Mouse (Mus musculus): ENCODE results near the gene Wsb1. TPM values are rescaled to one million over a fixed set of nuclear protein-coding genes. Genes with fewer than 3 reads are reported as not detected.
A peak's percentile ranks its signal among the peaks of the same experiment; 100 is the strongest.

Gene Wsb1
- polyA plus RNA-seq, 1 experiment from 2014 or later, result 435 TPM

- Histone ChIP-seq H3K4me1 (replicated peaks) (peaks cover 4% of the 10 kb centered on the region; the same call in 1 of the 2 replicates), H3K36me3 (no peaks in the 10 kb centered on the region), H3K4me3 (no peak overlapping the region), H3K9ac (no peak overlapping the region), H3K27me3 (no peaks in the 10 kb centered on the region), H3K27ac (replicated peaks) (no peak overlapping the region), H3K9me3 (no peaks in the 10 kb centered on the region), H3K4me2 (no peak overlapping the region)
- WGBS, result 81% methylated on average over 6 of the region's 6 CpGs
- ATAC-seq (ENCODE audit: low FRiP score, low read depth), result no peak
Observed at GRCm38 (mm10) chr11:79258738-79259137, 4.3 kb upstream of the Wsb1 start.

- Histone ChIP-seq H3K27ac (replicated peaks) (peak overlapping the region; percentile 95), H3K9ac (peak overlapping the region; percentile 75), H3K4me1 (replicated peaks) (peaks cover 39% of the 10 kb centered on the region), H3K27me3 (no peaks in the 10 kb centered on the region), H3K9me3 (no peaks in the 10 kb centered on the region), H3K36me3 (peaks cover 15% of the 10 kb centered on the region), H3K4me2 (peak overlapping the region; percentile 76), H3K4me3 (peak overlapping the region; percentile 64)
- ATAC-seq (ENCODE audit: low FRiP score, low read depth), result peak; percentile 35
- WGBS, result 1% methylated on average over 49 of the region's 49 CpGs
Observed at GRCm38 (mm10) chr11:79253542-79254390, 705 bp downstream of the Wsb1 start.

- H3K36me3 ChIP-seq, result peaks cover 15% of the 10 kb centered on the region
- H3K4me2 ChIP-seq, result peak overlapping the region; percentile 76
- no peak for ATAC-seq (ENCODE audit: low FRiP score, low read depth)
- H3K27ac ChIP-seq (replicated peaks), result peak overlapping the region; percentile 95
- H3K4me1 ChIP-seq (replicated peaks), result peaks cover 39% of the 10 kb centered on the region
- H3K4me3 ChIP-seq, result peak overlapping the region; percentile 64
- no peaks in the 10 kb centered on the region for H3K27me3 ChIP-seq
- H3K9ac ChIP-seq, result peak overlapping the region; percentile 75
- H3K9me3 ChIP-seq, result no peaks in the 10 kb centered on the region
- WGBS, result 19% methylated on average over 6 of the region's 6 CpGs
Observed at GRCm38 (mm10) chr11:79252881-79253541, 1.5 kb downstream of the Wsb1 start.

GRCm38 (mm10) chr11:79239024-79239423 lies 15.4 kb downstream of the Wsb1 start:
- 98% methylated on average over 7 of the region's 7 CpGs for WGBS
- no peaks in the 10 kb centered on the region; the same call in 1 of the 2 replicates for H3K4me1 ChIP-seq (replicated peaks)
- no peak overlapping the region for H3K4me3 ChIP-seq
- no peak for ATAC-seq (ENCODE audit: low FRiP score, low read depth)
- no peak overlapping the region for H3K27ac ChIP-seq (replicated peaks)
- no peak overlapping the region for H3K4me2 ChIP-seq
- H3K27me3 ChIP-seq, result no peaks in the 10 kb centered on the region
- H3K9me3 ChIP-seq, result no peaks in the 10 kb centered on the region
- no peak overlapping the region for H3K9ac ChIP-seq
- H3K36me3 ChIP-seq, result peaks cover 50% of the 10 kb centered on the region

GRCm38 (mm10) chr11:79238398-79238752 lies 16.1 kb downstream of the Wsb1 start:
- no peaks in the 10 kb centered on the region; the same call in 1 of the 2 replicates for H3K4me1 ChIP-seq (replicated peaks)
- H3K27ac ChIP-seq (replicated peaks), result peak overlapping the region; percentile 61
- 15% methylated on average over 1 of the region's 1 CpGs for WGBS
- no peak for ATAC-seq (ENCODE audit: low FRiP score, low read depth)
- no peak overlapping the region for H3K4me3 ChIP-seq
- no peaks in the 10 kb centered on the region for H3K27me3 ChIP-seq
- H3K36me3 ChIP-seq, result peaks cover 50% of the 10 kb centered on the region
- no peak overlapping the region for H3K4me2 ChIP-seq
- H3K9me3 ChIP-seq, result no peaks in the 10 kb centered on the region
- no peak overlapping the region for H3K9ac ChIP-seq

- WGBS, result 93% methylated on average over 11 of the region's 11 CpGs
- Histone ChIP-seq H3K27me3 (no peaks in the 10 kb centered on the region), H3K4me2 (no peak overlapping the region), H3K9ac (no peak overlapping the region), H3K9me3 (no peaks in the 10 kb centered on the region), H3K4me1 (replicated peaks) (no peaks in the 10 kb centered on the region; the same call in 1 of the 2 replicates), H3K4me3 (no peak overlapping the region), H3K36me3 (peaks cover 46% of the 10 kb centered on the region), H3K27ac (replicated peaks) (peak overlapping the region; percentile 61)
- no peak for ATAC-seq (ENCODE audit: low FRiP score, low read depth)
Observed at GRCm38 (mm10) chr11:79237644-79238397, 16.6 kb downstream of the Wsb1 start.

GRCm38 (mm10) chr11:79230251-79230570 lies 24.3 kb downstream of the Wsb1 start:
- Histone ChIP-seq H3K27ac (replicated peaks) (no peak overlapping the region; the same call in 1 of the 2 replicates), H3K9me3 (no peaks in the 10 kb centered on the region), H3K9ac (no peak overlapping the region), H3K36me3 (no peaks in the 10 kb centered on the region), H3K4me3 (no peak overlapping the region), H3K27me3 (no peaks in the 10 kb centered on the region), H3K4me1 (replicated peaks) (0 out of 2 replicates have a peak, but pooled peaks cover 4% of the 10 kb centered on the region), H3K4me2 (no peak overlapping the region)
- WGBS, result 87% methylated on average over 13 of the region's 13 CpGs
- ATAC-seq (ENCODE audit: low FRiP score, low read depth), result no peak

GRCm38 (mm10) chr11:79229561-79230250 lies 24.8 kb downstream of the Wsb1 start:
- ATAC-seq (ENCODE audit: low FRiP score, low read depth), result peak; percentile 61
- Histone ChIP-seq H3K27ac (replicated peaks) (no peak overlapping the region; the same call in 1 of the 2 replicates), H3K4me3 (no peak overlapping the region), H3K36me3 (no peaks in the 10 kb centered on the region), H3K4me2 (no peak overlapping the region), H3K4me1 (replicated peaks) (peaks cover 5% of the 10 kb centered on the region; the same call in 1 of the 2 replicates), H3K9me3 (no peaks in the 10 kb centered on the region), H3K9ac (no peak overlapping the region), H3K27me3 (no peaks in the 10 kb centered on the region)
- 70% methylated on average over 11 of the region's 11 CpGs for WGBS

GRCm38 (mm10) chr11:79229057-79229504 lies 25.4 kb downstream of the Wsb1 start:
- H3K27ac ChIP-seq (replicated peaks), result no peak overlapping the region
- no peaks in the 10 kb centered on the region for H3K27me3 ChIP-seq
- H3K36me3 ChIP-seq, result no peaks in the 10 kb centered on the region
- no peak overlapping the region for H3K4me2 ChIP-seq
- WGBS, result 85% methylated on average over 10 of the region's 10 CpGs
- no peaks in the 10 kb centered on the region for H3K9me3 ChIP-seq
- peaks cover 8% of the 10 kb centered on the region; the same call in 1 of the 2 replicates for H3K4me1 ChIP-seq (replicated peaks)
- no peak overlapping the region for H3K4me3 ChIP-seq
- H3K9ac ChIP-seq, result no peak overlapping the region
- no peak for ATAC-seq (ENCODE audit: low FRiP score, low read depth)

- Histone ChIP-seq H3K9ac (no peak overlapping the region), H3K4me3 (no peak overlapping the region), H3K27ac (replicated peaks) (no peak overlapping the region), H3K9me3 (no peaks in the 10 kb centered on the region), H3K4me2 (no peak overlapping the region), H3K4me1 (replicated peaks) (peaks cover 8% of the 10 kb centered on the region; the same call in 1 of the 2 replicates), H3K27me3 (no peaks in the 10 kb centered on the region), H3K36me3 (no peaks in the 10 kb centered on the region)
- WGBS, result 93% methylated on average over 2 of the region's 2 CpGs
- ATAC-seq (ENCODE audit: low FRiP score, low read depth), result no peak
Observed at GRCm38 (mm10) chr11:79228089-79228488, 26.4 kb downstream of the Wsb1 start.

- WGBS, result 78% methylated on average over 8 of the region's 8 CpGs
- no peaks in the 10 kb centered on the region for H3K27me3 ChIP-seq
- no peaks in the 10 kb centered on the region for H3K9me3 ChIP-seq
- no peak overlapping the region for H3K27ac ChIP-seq (replicated peaks)
- H3K4me1 ChIP-seq (replicated peaks), result peaks cover 8% of the 10 kb centered on the region; the same call in 1 of the 2 replicates
- no peak overlapping the region for H3K4me2 ChIP-seq
- H3K9ac ChIP-seq, result no peak overlapping the region
- no peaks in the 10 kb centered on the region for H3K36me3 ChIP-seq
- no peak overlapping the region for H3K4me3 ChIP-seq
- no peak for ATAC-seq (ENCODE audit: low FRiP score, low read depth)
Observed at GRCm38 (mm10) chr11:79225371-79226155, 28.9 kb downstream of the Wsb1 start.
